Mouse (Mus musculus): Measurements from ENCODE around the gene Crhr1.

The Crhr1 gene

DNA sequence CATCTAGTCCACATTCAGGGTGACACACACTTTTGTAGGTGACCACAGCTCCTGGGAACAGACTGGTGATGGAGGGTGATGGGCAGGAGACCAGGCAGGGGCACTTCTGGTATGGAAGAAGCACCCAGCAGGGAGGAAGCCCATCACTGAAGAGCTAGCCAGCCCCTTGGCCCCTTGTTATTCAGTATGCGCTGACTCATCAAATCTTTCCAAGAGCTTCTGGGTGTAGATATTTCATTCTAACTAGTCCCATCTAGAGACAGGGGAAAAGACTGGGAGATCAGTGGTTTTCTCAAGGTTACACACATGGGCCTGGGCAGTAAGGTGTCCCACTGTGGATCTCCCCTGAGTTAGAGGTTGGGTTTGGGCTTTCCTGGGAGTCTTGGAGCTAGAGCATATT, 12.3 kb downstream of the Crhr1 start:
- no peak for DNase-seq

DNA sequence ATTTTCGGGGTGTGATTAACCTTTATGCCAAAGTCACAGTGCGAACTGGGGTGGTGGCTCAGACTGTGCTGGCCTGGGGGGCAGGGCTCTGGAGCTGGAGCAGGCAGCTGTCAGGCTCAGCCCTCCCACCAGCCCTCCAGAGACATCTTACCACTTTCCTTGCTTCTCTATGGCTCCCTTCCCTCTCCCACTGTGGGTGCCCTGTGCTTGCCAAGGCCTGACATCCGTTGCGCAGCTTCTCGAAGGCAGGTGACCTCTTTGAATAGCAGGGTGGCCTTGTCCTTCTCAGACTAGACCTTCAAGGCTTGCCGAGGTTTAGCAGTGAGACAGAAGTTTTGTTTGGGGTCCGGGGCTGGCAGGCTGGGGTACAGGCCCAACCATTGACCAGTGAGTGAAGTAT, 16.1 kb downstream of the Crhr1 start:
- no peak for DNase-seq

DNA sequence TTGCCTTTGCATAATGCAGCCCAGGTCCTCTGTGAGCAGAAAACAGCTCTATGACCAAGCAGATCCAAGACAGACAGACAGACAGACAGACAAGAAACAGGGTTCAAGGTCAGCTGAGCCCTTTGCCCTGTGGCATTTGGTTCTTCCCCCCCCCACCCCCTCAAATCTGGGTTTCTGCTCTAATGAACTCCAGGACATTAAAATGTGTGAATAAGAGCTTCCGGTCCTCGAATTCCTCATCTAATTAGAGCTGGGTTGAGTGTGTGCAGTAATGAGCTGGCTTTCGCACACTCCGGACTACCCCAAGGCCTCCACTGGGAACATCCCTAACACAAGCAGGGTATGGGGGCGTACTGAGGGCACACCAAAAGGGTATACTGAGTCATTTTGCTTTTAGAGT, 18.3 kb downstream of the Crhr1 start:
- no peak for DNase-seq

GRCm38 (mm10) chr11:104154332-104154731, 21.7 kb downstream of the Crhr1 start:
- no peak for DNase-seq

GRCm38 (mm10) chr11:104154820-104155635, 22.4 kb downstream of the Crhr1 start:
- DNase-seq, result no peak

DNA sequence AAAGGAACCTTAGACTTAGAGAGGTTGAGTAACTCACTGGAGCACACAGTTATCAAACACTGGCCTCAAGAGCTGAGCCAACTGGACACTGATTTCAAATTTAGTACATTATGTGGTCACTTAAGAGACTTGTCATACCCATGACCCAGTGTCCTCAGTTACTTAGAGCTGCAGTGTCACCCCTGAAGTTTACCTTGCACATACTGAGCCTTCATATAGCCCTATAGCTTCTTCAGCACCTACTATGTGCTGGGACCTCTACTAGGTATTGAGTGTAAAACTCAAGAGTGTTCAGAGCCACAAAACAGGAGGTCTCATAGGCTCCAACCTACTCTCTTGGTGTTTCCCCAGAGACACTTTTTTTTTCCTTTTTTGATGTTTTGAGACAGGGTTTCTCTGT, 23.2 kb downstream of the Crhr1 start:
- DNase-seq, result no peak

DNA sequence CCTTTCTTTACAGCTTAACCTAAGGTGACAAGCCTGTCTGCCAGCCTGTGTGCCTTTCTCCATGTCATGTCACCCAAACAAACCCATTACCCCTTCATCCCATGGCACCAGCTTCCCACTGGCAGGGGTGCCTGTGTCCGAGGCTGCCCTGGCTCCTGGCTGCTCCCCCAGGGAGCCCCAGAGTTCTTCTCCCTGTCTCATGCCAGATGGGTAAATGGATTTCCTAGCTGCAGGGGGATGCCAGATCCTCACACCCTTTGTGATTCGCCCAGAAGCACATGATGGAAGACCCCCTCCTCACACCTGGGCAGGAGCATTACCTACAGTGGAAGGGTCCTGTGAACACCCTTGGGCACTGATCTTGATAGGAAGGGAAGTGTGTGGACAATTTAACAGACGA, 23.7 kb downstream of the Crhr1 start:
- DNase-seq, result no peak

DNA sequence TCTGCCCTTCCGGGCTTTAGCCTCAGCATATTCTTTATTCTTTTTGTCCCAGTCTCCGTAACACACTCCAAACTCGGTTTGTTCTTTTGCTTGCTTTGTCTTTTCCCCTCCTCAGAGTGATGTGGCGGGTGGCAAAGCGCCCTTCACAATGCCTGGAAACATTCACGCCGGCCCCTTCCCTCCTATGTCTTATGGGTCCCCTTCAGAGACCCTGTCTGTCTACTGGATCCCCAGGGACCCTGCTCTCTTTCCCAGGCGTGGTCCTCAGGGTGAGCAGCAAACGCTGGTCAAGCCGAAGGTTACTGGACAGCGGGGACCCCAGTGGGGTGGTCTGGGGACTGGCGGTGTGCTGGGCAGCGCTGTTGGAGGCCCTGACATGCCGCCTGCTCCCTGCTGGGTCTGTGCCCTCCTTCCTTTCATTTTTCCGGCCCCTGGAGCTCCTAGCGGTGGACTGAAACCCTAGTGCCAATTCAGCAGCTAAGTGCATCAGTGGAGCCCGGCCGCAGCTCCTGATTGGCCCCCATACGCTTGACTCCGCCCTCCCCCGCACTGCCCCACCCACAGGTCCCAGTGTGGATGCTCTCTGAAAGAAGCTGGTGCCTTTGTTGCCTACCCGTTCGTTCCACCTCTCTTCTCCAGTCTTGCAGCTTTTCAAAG, 25.1 kb downstream of the Crhr1 start:
- DNase-seq, result peak; percentile 55

GRCm38 (mm10) chr11:104158260-104158907, 25.7 kb downstream of the Crhr1 start:
- no peak for DNase-seq

DNA sequence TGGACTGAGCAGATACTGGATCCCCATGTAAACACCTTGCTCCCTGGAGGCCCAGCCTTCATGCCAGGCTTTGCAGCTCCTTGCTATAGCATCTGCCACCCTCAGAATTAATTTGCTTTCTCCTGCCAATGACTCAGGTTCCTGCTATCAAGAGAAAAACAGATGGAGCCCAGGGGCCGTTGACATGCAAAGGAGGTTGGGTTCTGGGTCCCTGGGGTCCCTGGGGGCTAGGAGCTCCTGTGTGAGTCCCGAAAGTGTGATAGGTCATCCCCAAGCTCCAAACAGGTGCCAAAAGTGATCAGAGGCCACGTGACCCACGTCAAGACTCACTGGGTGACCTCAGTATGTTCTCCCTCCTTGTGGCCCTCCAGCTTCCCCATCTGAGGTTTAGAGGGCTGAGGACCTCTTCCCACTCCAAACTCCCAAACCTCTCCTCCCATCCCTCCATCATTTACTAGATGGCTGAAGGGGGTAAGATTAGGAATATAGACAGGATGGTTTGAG, 27.2 kb downstream of the Crhr1 start:
- DNase-seq, result no peak

DNA sequence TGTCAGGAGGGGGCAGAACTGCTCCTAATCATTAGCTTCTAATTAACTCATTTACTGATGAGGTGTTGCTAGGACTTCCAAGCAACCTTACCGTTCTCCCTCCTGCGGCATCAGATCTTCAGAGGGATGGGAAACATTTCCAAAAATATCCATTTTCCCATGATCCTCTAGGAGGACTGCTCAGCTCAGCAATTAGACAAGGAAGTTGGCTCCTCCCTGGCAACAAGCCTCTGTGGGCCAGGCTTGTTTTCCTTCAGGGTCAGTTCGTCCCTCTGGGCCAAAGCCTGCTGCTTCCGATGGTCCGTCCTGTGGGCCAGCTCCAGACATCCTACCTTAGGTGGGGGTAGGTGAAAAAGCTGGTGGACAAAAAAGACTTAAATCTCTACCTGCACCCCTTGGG, 28.5 kb downstream of the Crhr1 start:
- no peak for DNase-seq

DNA sequence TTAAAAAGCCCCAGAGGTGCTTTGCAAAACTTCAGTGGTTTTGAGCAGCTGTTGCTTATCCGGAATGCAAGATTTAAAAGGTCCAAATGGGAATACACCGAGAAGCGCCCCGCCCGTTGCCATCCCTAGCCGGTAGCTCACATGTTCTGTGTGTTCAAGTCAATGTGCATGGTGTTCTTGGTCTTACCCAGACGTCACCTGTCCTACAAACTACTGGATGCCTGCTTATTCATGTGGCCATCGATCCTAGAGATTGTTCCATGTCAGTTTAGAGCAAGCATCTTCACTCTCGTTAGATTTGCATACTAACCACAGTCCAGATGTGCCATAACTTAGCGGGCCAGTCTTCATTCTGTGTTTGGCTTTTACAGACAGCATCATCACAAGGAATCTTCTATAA, 31.6 kb downstream of the Crhr1 start:
- no peak for DNase-seq

- peak; percentile 61 for DNase-seq
Measured at GRCm38 (mm10) chr11:104171281-104171781, 38.7 kb downstream of the Crhr1 start.

DNA sequence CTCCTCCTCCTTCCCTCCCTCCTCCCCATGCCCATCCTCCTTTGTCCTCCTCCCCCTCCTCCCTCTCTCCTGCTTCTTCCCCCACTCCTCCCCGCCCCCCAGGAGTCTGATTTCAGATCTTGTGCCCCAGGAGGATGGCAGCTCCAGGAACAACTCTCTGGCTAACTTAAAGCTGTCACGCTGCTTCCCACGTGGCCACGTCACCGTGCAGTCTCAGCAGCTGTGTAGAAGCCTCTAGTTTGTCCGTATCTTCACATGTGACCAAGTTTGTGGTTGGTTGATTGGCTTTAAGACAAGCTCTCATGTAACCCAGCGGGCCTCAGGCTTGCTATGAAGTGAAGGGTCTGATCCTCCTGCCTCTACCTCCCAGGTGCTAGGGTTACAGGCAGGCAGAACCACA, 46.2 kb downstream of the Crhr1 start:
- no peak for DNase-seq

- no peak for DNase-seq
Measured at GRCm38 (mm10) chr11:104179804-104180203, 47.1 kb downstream of the Crhr1 start.

- DNase-seq, result no peak
Measured at GRCm38 (mm10) chr11:104182141-104182540, 49.5 kb downstream of the Crhr1 start.

- DNase-seq, result no peak
Measured at GRCm38 (mm10) chr11:104186135-104186836, 53.6 kb downstream of the Crhr1 start, which contains the start of gene Sppl2c. Gene Sppl2c (plus strand): TSS chr11:104186327.

- no peak for DNase-seq
Measured at GRCm38 (mm10) chr11:104186837-104187150, 54.1 kb downstream of the Crhr1 start.

DNA sequence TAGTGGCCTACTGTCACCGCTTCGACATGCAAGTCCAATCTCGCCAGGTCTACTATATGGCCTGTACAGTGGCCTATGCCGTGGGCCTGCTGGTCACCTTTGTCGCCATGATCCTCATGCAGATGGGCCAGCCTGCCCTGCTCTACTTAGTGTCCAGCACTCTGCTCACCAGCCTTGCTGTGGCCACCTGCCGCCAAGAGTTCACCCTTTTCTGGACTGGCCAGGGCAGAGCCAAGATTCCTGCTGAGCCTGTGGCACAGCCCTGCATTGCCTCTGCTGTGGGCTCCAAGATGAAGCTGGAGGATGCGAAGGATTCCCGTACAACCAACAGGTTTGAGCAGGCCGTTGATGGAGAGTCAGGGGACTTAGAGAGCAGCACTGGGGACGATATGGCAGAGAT, 55.1 kb downstream of the Crhr1 start:
- no peak for DNase-seq

GRCm38 (mm10) chr11:104190008-104190407, 57.4 kb downstream of the Crhr1 start:
- no peak for DNase-seq

GRCm38 (mm10) chr11:104195382-104195781, 62.7 kb downstream of the Crhr1 start:
- no peak for DNase-seq

DNA sequence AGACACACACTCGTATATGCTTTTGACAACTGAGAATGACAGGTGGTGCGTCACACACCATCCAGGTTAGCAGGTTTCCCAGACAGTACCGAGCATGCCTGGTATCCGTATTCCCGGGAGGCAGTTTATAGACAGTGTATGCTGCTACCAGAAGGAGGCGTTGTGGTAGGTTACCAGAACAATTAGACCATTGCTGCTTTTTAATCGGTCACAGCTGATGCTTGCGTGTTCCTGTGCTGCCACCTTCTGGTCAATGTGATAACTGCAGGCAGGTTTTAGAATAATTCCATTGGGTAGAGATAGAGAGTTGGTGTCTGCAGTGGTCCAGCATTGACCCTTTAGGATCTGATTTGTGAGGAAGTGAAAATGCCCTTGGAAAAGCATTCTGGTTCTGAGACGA, 63.1 kb downstream of the Crhr1 start:
- peak; percentile 76 for DNase-seq

- DNase-seq, result peak; percentile 46
Measured at GRCm38 (mm10) chr11:104197861-104198260, 65.2 kb downstream of the Crhr1 start.
